Mouse (Mus musculus) heart, adult 9 months (tissue): ENCODE results near the gene Oprm1.
A peak's percentile ranks its signal among the peaks of the same experiment; 100 is the strongest.
"Not testable (repeated sequence)": the region's sequence is repeated elsewhere in the genome, so short reads cannot be mapped to it uniquely, and the experiment has no call there.

Experiments
- DNase-seq, 2 experiments: peaks; one replicate each; pipeline ENCODE4 v3.0.0; 2022; ENCODE audit warnings: low spot score in 2 of 2

Oprm1 gene

GRCm38 (mm10) chr10:6979216-6979615, 220.9 kb downstream of the Oprm1 start:
- no peak for DNase-seq

DNA sequence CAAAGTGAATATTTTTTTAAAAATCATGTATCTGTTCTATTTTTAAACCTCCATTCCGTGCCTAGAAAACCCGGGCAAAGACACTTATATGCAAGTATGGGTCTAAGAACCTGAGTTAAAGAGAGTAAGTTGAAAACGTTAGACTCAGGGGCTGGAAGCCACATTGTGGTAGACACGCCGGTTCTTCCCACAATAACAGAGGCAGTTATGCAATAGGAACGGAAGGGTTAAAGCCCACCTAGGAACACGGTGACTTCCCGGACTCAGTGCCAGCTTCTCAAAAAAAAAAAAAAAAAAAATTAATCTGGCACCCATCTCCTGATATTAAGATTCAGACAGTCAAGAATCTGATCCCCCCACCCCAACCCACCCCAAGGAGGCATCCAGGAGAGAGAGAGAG, 221.5 kb downstream of the Oprm1 start:
- no peak for DNase-seq

DNA sequence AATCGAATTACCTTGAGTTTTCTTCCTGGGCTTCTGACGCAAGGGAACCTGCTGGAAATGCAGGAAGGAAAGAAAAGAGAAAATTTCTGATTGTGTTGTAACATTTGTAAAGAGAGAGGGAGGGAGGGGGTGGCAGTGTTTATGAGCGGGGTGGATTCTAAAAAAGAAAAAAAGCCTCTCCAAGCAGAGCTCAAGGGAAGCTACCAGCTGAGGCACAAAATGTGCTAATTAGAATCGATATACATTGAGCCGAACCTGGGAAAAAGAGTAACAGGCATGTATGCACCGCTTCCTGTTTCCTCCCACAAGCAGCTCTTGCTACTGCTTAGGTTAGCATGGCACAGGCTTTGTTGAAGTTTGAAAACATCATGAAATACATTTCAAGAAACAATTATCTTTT, 221.9 kb downstream of the Oprm1 start:
- DNase-seq, result no peak

GRCm38 (mm10) chr10:6982751-6983151, 224.4 kb downstream of the Oprm1 start:
- DNase-seq, result peak in 1 of 2 experiments; percentile 3

- no peak for DNase-seq
These were observed 225.1 kb downstream of the Oprm1 start for GRCm38 (mm10) chr10:6983431-6983830.

DNA sequence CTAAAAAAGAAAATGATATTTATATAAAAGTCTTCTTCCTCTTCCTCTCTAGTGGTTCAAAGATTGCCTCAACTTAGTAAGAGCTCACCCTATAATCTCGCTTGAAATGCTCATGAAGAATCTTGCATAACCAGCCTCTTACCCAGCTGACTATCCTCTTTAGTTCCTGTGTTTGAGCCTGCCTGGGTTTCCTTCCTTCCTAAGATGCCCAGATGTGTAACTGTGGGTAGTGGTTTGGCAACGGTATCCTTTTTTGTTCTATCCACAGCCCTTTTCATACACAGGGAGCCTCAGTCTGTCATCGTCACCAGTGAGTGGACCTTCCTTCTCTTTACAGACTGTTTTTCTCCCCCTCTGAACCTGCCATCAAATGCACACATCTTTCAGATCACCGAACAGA, 227.9 kb downstream of the Oprm1 start:
- DNase-seq, result no peak

DNA sequence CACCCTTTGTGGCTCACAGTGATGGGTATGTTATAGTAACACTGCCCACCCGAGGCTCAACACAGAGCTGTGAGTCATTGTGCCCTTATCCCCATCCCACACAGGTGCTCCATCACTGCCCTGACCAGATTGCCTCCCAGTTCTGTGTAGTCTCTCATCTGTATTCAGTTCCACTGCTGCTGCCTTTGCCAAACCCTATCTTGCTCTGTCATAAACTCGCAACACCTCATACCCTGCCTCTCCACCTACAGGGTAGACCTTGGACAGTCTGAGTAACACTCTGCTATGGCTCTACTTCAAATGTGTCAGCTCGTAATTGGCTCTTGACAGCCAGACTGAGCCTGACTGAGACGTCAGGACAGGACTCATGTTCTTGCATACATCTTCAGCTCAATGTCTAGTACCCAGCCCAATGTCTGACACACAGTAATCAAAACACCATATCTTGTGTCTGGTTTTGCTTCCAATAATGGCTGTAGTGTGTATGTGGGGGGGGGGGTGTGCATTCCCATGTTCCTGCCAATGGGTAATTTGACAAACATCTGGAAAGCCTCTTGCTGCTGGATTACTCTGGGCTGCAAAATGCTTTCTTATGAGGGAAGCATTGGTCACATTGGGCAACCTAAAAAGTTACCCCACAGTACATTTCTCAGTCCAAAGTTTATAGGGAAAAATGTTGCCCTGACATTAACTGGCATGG, 229.2 kb downstream of the Oprm1 start:
- no peak for DNase-seq

DNA sequence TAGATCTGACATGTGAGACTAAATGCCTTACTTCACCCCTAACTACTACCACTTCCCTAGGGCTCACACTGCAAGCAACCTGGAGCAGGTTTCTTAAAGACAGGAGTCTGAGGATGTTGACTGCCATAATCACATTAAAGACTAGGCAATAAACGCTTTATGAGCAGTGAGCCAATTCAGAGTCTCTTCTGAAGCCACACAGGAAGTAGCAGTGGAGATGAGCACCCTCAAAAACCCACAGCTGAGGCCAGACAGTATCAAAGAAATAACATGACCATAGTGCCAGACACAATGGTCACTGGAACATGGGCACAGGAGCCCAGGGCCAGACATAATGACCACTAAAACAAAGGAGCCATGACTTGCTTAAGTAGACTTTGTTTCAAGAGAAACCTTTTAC, 230.2 kb downstream of the Oprm1 start:
- DNase-seq, result no peak

GRCm38 (mm10) chr10:6996895-6997294, 238.6 kb downstream of the Oprm1 start:
- DNase-seq, result no peak

GRCm38 (mm10) chr10:6998576-6999250, 240.4 kb downstream of the Oprm1 start:
- DNase-seq, result no peak

GRCm38 (mm10) chr10:6999355-6999754, 241.0 kb downstream of the Oprm1 start:
- no peak for DNase-seq

GRCm38 (mm10) chr10:7003898-7004297, 245.6 kb downstream of the Oprm1 start:
- not testable (repeated sequence) for DNase-seq

DNA sequence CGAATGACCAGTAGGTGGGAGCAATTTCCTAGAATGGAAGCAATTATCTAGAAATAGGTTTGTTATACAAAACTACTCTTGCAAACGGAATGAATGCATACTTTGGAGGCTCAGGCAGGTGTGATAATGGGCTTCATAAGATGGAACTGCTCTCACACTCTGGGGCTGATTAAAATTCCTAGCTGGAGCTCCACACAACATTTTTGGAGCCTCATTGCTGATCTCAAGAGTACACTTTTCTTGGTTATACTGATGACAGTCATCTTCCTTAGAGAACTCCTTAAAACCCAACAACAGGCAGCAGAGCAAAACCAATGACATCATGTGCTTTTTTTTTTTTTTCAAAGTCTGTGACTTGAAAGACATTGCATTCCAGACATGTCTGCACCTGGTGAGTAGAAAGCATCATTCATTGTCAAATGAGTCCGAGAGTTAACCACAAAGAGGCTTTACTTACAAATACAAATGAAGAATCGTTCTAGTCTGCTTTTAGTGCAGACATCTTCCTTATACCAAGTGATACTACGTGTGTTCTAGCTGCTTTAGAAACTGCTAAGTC, 246.8 kb downstream of the Oprm1 start:
- no peak for DNase-seq

- no peak for DNase-seq
These were observed 252.2 kb downstream of the Oprm1 start for GRCm38 (mm10) chr10:7010543-7010942.

GRCm38 (mm10) chr10:7015199-7015598, 256.9 kb downstream of the Oprm1 start:
- no peak for DNase-seq

- no peak for DNase-seq
These were observed 261.6 kb downstream of the Oprm1 start for GRCm38 (mm10) chr10:7019781-7020386.

DNA sequence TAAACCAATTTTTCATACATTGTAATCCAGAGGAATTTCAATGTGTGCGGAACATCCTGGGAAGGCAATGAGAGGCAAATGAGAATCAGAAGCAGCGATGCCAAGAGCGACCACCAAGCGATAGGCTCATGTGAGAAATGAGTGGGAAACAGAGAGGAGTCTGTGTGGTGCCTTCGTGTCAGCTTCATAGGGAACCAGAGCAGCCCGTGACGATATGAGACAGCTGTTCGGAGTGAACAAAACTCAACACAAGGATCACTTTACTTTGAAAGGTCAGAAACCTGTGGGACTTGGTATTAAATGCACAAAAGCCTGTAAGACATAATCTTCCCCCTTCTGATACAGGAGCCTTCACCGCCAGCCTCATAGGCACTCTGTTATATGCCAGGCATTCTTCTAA, 262.2 kb downstream of the Oprm1 start:
- DNase-seq, result no peak

- no peak for DNase-seq
These were observed 266.7 kb downstream of the Oprm1 start for GRCm38 (mm10) chr10:7025028-7025427.

DNA sequence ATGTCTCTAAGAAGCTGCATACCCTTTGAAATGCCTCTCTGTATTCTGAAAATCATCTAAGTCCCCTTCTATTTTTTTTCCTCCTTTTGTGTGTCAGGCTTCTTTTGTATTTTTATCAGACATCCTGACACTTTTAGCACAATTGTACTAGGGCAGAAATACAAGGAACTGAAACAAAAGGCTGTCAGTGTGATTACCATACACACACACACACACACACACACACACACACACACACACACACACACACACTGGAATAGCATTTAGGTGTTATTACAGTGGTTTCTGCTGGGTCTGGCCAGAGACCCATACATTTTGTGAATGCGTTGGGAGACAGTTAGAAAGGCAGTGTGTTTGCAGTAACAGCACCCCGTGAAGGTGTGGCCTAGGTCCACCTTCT, 275.2 kb downstream of the Oprm1 start:
- no peak for DNase-seq

- DNase-seq, result no peak
These were observed 277.2 kb downstream of the Oprm1 start for GRCm38 (mm10) chr10:7035547-7035946.

DNA sequence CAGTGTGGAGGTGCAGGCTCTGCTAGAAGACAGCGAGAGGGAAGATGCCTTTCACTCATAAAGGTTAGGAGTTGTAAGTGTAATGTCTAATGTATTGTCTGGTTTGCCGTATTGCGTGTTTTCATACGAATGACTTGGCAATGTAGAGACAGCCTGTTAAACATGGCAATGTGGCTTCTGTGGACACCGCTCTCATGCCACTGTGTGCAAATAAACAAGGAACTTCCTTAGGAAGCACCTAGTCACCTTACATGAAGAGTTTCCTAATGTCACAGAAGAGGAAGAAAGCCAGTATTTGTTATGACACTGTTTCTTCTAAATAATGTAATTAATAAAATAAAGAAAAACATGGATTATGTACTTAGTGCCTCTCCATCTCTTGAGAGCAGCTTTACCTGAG, 278.9 kb downstream of the Oprm1 start:
- no peak for DNase-seq

DNA sequence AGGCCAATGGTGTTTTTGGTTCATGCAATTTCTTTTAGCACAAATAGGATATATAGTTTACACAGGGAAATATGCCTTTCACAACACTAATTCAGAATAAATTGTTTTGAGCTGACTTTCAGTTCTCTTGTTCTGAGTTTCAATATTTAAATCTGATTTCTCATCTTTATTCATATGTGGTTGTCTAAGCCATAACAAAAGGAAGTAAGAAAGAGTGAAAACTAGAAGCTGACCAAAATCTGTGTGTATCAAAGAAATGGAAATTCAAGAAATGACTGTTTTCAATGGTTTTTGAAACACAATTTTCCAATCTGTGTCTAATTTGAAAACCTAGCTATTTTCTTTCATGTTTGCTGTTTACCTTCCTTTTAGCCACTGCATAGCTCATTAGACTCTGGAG, 282.7 kb downstream of the Oprm1 start:
- no peak for DNase-seq

DNA sequence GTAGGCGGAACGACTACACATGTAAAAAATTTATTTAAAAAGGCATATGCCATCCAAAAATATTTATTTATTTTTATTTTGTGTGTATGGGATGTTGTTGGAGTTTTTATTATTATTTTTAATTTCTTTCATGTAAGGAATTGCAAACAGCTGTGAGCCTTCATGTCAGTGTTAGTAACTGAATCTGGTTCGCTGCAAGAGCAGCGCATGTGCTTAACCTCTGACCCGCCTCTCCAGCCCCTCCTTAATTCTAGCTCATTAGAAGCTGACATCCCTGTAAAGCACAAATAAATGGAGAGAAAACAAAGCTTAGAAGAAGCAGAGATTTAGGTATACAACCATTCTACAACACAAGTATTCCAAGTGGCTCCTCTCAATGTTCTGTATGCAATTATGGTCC, 285.6 kb downstream of the Oprm1 start:
- no peak for DNase-seq
